Mouse (Mus musculus): ENCODE measurements around the gene Triobp.

Gene Triobp

GRCm38 (mm10) chr15:78926021-78926919, 21.3 kb upstream of the Triobp start, which contains the start of gene Lgals1:
Gene Lgals1 (plus strand): TSS chr15:78926725.
- peak; percentile 90 to 92 for DNase-seq

- peak; percentile 66 to 74 for DNase-seq
Observed at GRCm38 (mm10) chr15:78927021-78927787, 20.3 kb upstream of the Triobp start.

DNA sequence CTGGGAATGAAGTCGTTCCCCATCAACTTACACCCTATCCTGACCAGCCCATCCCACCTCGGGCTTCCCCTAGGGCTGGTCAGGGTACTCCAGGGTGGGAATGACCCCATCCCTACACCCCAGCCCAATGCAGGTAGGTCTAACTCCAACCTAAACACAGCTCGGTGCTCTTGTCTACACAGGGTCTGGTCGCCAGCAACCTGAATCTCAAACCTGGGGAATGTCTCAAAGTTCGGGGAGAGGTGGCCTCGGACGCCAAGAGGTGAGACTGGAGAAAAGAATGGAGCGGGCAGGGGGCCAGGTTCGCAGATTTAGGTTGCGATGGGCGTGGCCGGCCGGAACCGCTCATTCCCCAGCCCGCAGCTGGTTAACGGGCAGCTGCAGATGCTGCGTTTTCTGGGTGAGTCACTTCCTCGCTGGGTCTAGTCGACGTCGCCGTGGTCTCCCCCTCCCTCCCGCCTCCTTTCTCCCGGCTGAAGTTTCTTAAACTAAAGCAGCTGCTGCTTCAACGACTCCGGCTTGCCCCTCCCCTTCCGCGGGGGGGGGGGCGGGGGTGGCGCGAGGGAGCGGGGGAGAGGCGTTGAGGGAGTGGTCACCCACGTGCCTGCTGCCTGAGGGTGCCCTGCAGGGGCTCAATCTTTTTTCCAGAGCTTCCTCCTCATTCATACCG, 19.6 kb upstream of the Triobp start:
- DNase-seq = peak; percentile 46

GRCm38 (mm10) chr15:78928539-78928938, 19.0 kb upstream of the Triobp start:
- no peak for DNase-seq

DNA sequence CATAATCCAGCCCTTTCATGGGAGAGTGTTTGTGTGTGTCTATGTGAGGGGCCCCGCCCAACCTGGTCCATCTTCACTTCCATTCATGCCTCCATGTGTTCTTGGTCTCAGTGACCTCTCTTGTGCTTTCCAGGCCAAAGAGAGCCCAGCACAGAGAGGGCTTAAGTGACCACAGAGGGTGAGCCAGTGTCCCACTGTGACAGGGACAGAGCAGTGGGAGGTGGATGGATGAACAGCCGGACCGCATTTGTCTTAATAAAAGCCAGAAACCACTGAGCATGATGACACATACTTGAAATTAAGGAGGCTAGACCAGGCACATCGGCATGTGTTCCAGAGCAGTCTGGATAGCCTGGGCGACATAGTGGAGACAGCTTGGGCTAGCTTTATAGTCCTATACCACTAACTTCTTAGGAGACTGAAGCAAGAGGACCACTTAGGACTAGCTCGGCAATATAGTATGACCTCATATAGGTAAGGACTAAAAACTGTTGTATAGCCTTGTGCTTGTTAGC, 17.3 kb upstream of the Triobp start:
- DNase-seq = no peak

GRCm38 (mm10) chr15:78930801-78931426, 16.6 kb upstream of the Triobp start:
- no peak for DNase-seq

GRCm38 (mm10) chr15:78931577-78931976, 15.9 kb upstream of the Triobp start:
- DNase-seq = peak in 1 of 2 experiments; percentile 42

GRCm38 (mm10) chr15:78934784-78935320, 12.7 kb upstream of the Triobp start, which contains the start of gene Nol12:
Gene Nol12 (plus strand): TSS chr15:78934933.
- peak; percentile 90 for DNase-seq

DNA sequence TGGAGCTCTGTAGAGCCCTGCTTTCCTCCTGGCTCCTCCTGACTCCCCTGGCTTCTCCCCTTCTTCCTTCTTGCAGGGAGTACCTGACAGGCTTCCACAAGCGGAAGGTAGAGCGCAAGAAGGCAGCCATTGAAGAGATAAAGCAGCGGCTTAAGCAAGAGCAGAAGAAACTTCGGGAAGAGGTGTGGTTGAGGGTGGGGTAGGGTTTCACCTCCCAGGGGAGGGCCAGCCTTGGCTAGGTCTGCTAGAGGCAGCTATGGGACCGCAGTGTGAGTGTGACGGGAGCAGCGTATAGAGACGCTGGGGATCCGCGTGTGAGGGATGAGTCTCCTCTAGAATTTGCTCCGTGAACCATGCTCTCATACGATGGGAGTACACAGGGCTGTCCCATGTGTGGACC, 11.1 kb upstream of the Triobp start:
- no peak for DNase-seq

- no peak for DNase-seq
Observed at GRCm38 (mm10) chr15:78937311-78937710, 10.2 kb upstream of the Triobp start.

- peak in 1 of 2 experiments; percentile 52 for DNase-seq
Observed at GRCm38 (mm10) chr15:78937963-78938362, 9.6 kb upstream of the Triobp start.

DNA sequence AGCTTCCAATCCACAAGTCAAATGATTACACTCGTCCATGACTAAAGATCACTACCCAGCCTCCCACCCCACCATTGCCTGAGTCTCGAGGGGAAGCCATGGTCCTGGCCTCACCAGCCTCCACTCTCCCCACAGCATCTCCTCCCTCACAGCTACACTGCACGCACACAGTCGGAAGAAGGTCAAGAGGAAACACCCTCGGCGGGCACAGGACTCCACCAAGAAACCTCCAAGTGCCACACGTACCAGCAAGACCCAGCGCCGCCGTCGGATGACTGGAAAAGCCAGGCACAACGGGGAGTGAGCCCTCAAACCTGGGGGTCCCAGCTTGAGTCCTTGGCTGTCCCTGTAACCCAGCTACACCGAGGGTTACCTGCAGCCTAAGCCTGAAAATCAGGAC, 7.2 kb upstream of the Triobp start:
- no peak for DNase-seq

- peak; percentile 91 to 93 for DNase-seq
Observed at GRCm38 (mm10) chr15:78942663-78943062, 4.9 kb upstream of the Triobp start.

DNA sequence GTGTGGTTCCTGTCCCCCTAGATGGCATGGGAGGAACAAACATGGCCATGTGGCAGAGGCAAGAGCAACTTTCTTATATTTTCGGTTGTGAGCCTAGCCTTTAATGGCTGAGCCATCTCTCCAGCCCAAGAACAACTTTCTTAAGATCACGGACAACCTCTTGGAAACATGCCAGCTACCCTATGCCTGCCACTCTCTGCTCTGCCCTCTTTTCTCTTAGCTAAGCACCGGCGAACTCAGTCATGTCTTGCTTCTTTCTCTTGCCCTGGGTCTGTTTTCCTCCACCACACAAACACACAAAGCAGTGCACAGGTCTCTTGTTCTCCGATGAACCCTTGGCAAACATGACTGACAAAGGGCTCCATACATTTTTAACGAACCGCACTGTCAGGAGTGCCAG, 1.3 kb upstream of the Triobp start:
- no peak for DNase-seq

GRCm38 (mm10) chr15:78948152-78948725, 715 bp downstream of the Triobp start:
- peak; percentile 41 for DNase-seq

DNA sequence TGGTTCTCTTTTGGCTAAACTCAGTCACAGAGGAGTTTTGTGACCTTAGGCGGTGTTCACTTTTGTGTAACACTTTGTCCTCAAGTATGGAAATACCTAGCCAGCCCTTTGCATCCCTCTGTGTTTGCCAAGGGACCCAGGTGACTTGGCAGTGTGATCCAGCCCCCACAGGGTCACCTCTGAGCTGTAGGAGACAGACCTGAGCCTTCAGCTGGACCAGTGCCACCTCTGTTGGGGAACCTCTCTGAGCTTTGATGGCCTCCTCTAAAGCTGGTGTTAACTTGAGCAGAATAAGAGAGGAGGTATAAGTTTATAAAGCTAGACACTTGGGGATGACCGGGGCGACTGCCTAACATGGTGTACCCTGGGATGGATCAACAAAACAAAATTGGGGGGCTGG, 1.4 kb downstream of the Triobp start:
- peak; percentile 58 to 61 for DNase-seq

DNA sequence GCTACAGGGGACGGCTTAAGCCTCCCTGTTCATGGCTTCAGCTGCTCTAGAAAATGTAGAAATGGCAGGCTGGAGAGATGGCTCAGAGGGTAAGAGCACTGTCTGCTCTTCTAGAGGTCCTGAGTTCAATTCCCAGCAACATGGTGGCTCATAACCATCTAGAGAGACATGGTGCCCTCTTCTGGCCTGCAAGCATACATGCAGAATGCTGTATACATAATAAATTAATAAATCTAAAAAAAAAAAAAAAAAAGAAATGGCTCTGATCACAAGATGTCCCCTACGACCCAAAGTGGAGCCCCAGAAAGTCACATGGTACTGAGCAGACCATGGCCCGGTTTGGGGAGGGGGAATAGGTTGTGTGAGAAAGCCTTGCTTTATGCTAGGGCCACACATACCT, 8.1 kb downstream of the Triobp start:
- DNase-seq = no peak

DNA sequence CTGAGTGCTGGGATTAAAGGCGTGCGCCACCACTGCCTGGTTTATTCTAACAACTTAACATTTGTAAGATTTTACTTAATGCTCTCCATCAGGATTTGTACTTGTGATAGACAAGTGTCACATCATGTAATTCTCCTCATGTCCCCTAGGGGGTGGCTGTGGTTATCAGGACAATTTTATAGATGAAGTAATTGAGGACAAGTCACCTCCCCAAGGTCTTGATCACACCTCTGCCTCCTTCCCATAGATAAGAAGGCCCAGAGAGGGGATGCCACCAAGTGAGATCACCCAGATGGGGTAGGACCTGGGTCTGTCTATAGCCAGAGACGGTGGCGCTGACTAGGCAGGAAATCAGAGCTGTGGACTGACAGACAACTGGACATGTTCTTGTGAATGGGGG, 8.8 kb downstream of the Triobp start:
- peak in 1 of 2 experiments; percentile 53 for DNase-seq

DNA sequence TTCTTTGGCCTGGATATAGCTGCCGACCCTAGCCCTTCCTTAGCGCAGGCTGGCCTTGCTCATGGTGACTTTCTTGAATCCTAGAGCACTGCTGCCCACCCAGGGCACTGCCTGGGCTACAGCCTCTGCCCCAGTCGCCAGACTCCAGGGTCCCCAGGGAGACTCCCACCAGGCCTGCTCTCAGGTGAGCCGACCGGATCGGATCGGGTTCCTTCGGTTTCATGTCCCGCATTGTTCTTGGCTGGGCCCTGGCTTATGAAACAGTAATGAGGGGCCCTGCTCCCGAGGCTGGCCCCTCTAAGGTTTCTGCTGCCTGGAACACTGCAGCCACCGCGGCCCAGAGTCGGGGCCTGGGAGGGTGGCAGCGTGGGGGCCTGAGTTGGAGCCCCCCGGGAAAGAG, 9.5 kb downstream of the Triobp start:
- DNase-seq = no peak

DNA sequence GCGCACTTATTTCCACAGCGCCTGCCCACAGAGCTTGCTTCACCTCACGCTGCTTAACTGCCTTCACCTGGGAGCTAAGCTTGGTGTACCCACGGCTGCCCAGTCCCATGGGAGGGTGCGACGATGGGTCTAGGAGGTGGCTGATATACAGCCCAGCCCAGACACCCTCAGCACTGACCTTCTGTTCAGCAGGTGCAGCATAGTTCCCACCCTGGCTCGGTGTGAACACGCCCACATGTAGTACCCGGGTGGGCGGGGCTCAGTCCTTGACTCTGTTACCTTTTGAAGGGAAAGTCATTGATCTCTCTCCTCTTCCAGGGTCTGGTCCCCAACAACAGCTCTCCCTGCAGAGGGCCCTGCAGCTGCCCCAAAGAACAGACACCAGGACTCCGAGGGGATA, 12.0 kb downstream of the Triobp start:
- DNase-seq = no peak

DNA sequence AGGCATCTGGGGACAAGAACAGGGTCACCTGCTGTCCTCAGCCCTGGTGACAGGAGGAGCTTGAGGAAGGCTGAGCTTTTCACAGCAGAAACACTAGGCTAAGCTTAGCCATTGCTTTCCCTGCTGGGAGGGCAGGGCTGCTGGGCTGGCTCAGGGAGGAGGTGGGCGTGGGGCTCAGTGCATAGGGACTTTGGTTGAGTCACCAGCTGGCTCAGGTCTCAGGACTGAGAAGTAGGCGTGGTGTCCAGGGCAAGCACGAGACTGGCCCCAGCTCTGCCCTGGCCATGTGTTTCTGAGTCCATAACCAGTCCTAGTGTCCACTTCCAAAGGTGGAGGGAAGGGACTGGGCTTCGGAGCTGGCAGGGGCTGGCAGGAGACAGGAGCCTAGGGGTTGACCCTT, 12.6 kb downstream of the Triobp start:
- no peak for DNase-seq

- peak; percentile 88 to 91 for DNase-seq
Observed at GRCm38 (mm10) chr15:78962885-78963284, 15.4 kb downstream of the Triobp start.
